13 mouse cellular contexts compared by ENCODE assay signal in the genomic region with DNA sequence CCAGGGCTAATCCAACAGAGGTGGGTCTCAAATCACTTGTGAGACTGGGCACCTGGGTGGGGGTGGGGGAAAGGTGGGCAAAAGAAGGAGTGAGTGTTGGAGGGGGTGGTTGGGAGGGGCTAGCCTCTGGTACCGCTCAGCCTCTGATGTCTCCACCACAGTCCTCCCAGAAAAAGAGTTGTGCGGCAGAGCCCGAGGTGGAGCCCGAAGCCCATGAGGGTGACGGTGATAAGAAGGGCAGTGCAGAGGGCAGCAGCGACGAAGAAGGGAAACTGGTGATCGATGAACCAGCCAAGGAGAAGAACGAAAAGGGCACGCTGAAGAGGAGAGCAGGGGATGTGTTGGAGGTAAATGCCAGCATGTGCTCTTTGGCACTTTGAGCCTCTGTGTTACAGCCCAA.
"Had no signal": no experiment of that assay in that cellular context is flagged by ENCODE, and none has a peak within 500 bp of the region (broad histone marks: within the 10 kb centered on the region; RNA-seq: fewer than 3 reads in every experiment).

No protein-coding gene starts in this region.

- DNase-seq: kidney, adult 9 months; kidney, postnatal 36 days; layer of hippocampus, adult 9-11 months; layer of hippocampus, postnatal 36 days; lung, adult 2 months; lung, postnatal 36 days; midbrain, embryonic 14.5 days; thymus, adult 18-20 months; thymus, postnatal 14 days had no signal

- H3K27me3 ChIP-seq: neural tube, embryonic 12.5 days had no signal

- H3K27ac ChIP-seq: kidney, postnatal 0 days; neural tube, embryonic 12.5 days had no signal

- H3K9me3 ChIP-seq: neural tube, embryonic 12.5 days had no signal

- H3K4me2 ChIP-seq: neural tube, embryonic 12.5 days had no signal

- ATAC-seq: intestine, postnatal 0 days; lung, postnatal 0 days had no signal

- H3K4me3 ChIP-seq: neural tube, embryonic 12.5 days had no signal

- H3K9ac ChIP-seq: neural tube, embryonic 12.5 days had no signal
